Mouse (Mus musculus) small intestine, adult 2 months (tissue): Measurements from ENCODE around the gene Wif1.

Source experiments
- CTCF ChIP-seq: fragments of 200-500 bp; IDR thresholded peaks from 2 replicates; pipeline ENCODE4 v1.5.1; 2012; ENCODE audit warnings: low read depth, mild to moderate bottlenecking, control low read depth, inconsistent platforms, low read length, moderate library complexity, mixed read lengths; ENCODE audit not compliant: insufficient replicate concordance, insufficient read length; ENCODE audit errors: extremely low read depth
- POLR2A ChIP-seq: fragments of 200-500 bp; IDR thresholded peaks from 2 replicates; pipeline ENCODE4 v1.6.1; 2012; ENCODE audit warnings: low read depth, mild to moderate bottlenecking, control low read depth, inconsistent platforms, low read length, moderate library complexity

GRCm38 (mm10) chr10:121088679-121089078 lies 54.9 kb downstream of the Wif1 start:
- no peak for TF ChIP-seq CTCF
- TF ChIP-seq POLR2A, result no peak
